Mouse (Mus musculus) cerebellum, adult 2 months (tissue): ENCODE results near the gene Gm16181.

Experiments used
- CTCF ChIP-seq: fragments of 200-500 bp; IDR thresholded peaks from 2 replicates; pipeline ENCODE4 v1.5.1; 2011; ENCODE audit warnings: low read depth, mild to moderate bottlenecking, control low read depth, low read length, moderate library complexity, borderline replicate concordance; ENCODE audit not compliant: insufficient read depth
- POLR2A ChIP-seq: fragments of 200-500 bp; IDR thresholded peaks from 2 replicates; pipeline ENCODE4 v1.6.1; 2011; ENCODE audit warnings: low read length, control low read depth, borderline replicate concordance; ENCODE audit not compliant: insufficient read depth

- TF ChIP-seq CTCF (0 out of 2 replicates have a peak, but pooled peaks have one; percentile 7), POLR2A (peak; percentile 76; the same call in 1 of the 2 replicates)
These were observed 15.2 kb downstream of the Gm16181 start, which contains the start of gene Nfkbil1 for GRCm38 (mm10) chr17:35235614-35236389.
